Mouse (Mus musculus) midbrain, embryonic 11.5 days (tissue): ENCODE measurements at regions not wholly inside any gene's neighbourhood (a gene's known extent, or its start where the extent isn't known, plus 50 kb on each side); places are given as distances from the start of the nearest gene placed in this dataset.

Source experiments
- ATAC-seq: fragments of 200-750 bp; cut with Nextera tagmentation; 2 replicates; pipeline ENCODE4 v1.8.0; 2017; ENCODE audit warnings: moderate TSS enrichment, moderate library complexity; ENCODE audit not compliant: low FRiP score
- DNase-seq: peaks from one replicate; pipeline ENCODE4 v3.0.0; 2015; ENCODE audit warnings: low spot score; ENCODE audit errors: missing footprints
- H3K27ac ChIP-seq: fragments of 300-500 bp; sonication (generic); 2 replicates; pipeline ENCODE4 v1.5.1; 2014; ENCODE audit warnings: low read depth, low read length
- H3K27me3 ChIP-seq: fragments of 300-500 bp; sonication (generic); 2 replicates; pipeline ENCODE4 v1.6.1; 2014; ENCODE audit warnings: mild to moderate bottlenecking, low read length, moderate library complexity, mixed read lengths; ENCODE audit not compliant: control insufficient read depth, insufficient read depth
- H3K36me3 ChIP-seq: fragments of 300-500 bp; sonication (generic); 2 replicates; pipeline ENCODE4 v1.6.1; 2014; ENCODE audit warnings: mild to moderate bottlenecking, low read length, moderate library complexity, mixed read lengths; ENCODE audit not compliant: control insufficient read depth, insufficient read depth
- H3K4me1 ChIP-seq: fragments of 300-500 bp; sonication (generic); 2 replicates; pipeline ENCODE4 v1.6.1; 2014; ENCODE audit warnings: low read length; ENCODE audit not compliant: control insufficient read depth, insufficient read depth
- H3K4me2 ChIP-seq: fragments of 300-500 bp; sonication (generic); 2 replicates; pipeline ENCODE4 v1.6.1; 2014; ENCODE audit warnings: mild to moderate bottlenecking, moderate library complexity
- H3K4me3 ChIP-seq: fragments of 300-500 bp; sonication (generic); 2 replicates; pipeline ENCODE4 v1.5.1; 2014; ENCODE audit warnings: low read depth, low read length
- H3K9ac ChIP-seq: fragments of 300-500 bp; sonication (generic); 2 replicates; pipeline ENCODE4 v1.6.1; 2014; ENCODE audit warnings: low read length
- H3K9me3 ChIP-seq: fragments of 300-500 bp; sonication (generic); 2 replicates; pipeline ENCODE4 v1.6.1; 2016; ENCODE audit warnings: low read length; ENCODE audit not compliant: control insufficient read depth
- WGBS: fragments of 180-500 bp; shearing (Covaris S2); extraction: QIAGEN DNeasy Blood & Tissue Kit; methylation state at CpG from one replicate; pipeline ENCODE4 v1.1.7; 2014; 5-methylcytosine and 5-hydroxymethylcytosine counted together

- Histone ChIP-seq H3K36me3 (no peaks in the 10 kb centered on the region), H3K9me3 (no peaks in the 10 kb centered on the region; the same call in 1 of the 2 replicates), H3K9ac (peak overlapping the region; percentile 37), H3K27ac (no peak overlapping the region), H3K4me2 (peak overlapping the region; percentile 48), H3K27me3 (no peaks in the 10 kb centered on the region), H3K4me3 (peak overlapping the region; percentile 21), H3K4me1 (peaks cover 15% of the 10 kb centered on the region)
- DNase-seq (peak; percentile 90), ATAC-seq (peak; percentile 70)
- WGBS, result 2% methylated on average over 23 of the region's 23 CpGs
Measured at GRCm38 (mm10) chr4:45591405-45592315, 59.4 kb upstream of the Shb start.

DNA sequence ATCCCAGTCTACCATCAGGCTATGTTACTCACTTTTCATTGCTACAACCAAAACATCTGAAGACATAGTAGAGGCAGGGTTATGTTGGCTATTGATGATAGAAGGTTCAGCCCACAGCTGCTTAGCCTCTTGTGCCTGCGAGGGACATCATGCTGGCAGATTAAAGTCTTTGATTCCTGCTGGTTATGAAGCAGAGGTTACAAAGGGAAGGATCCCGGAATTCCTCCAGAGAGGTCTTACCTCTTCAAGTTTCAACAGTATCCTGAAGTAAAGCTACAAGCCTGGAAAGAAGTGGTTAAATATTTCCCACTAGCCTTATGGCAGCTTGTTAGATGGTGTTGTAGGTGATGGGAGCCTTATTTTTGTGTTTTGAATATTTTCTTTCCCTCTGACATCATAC, 58.6 kb upstream of the Shb start:
- no peaks in the 10 kb centered on the region for H3K36me3 ChIP-seq
- no peak overlapping the region for H3K9ac ChIP-seq
- no peak overlapping the region for H3K27ac ChIP-seq
- no peak for ATAC-seq
- 2% methylated on average over 2 of the region's 2 CpGs for WGBS
- H3K9me3 ChIP-seq, result no peaks in the 10 kb centered on the region; the same call in 1 of the 2 replicates
- peak; percentile 88 for DNase-seq
- no peak overlapping the region for H3K4me3 ChIP-seq
- H3K27me3 ChIP-seq, result no peaks in the 10 kb centered on the region
- peaks cover 17% of the 10 kb centered on the region for H3K4me1 ChIP-seq
- peak overlapping the region; percentile 48 for H3K4me2 ChIP-seq

GRCm38 (mm10) chr4:45588322-45588721, 56.1 kb upstream of the Shb start:
- Histone ChIP-seq H3K4me1 (peaks cover 17% of the 10 kb centered on the region), H3K36me3 (no peaks in the 10 kb centered on the region), H3K9ac (no peak overlapping the region), H3K4me2 (no peak overlapping the region), H3K4me3 (no peak overlapping the region), H3K27ac (no peak overlapping the region), H3K9me3 (no peaks in the 10 kb centered on the region; the same call in 1 of the 2 replicates), H3K27me3 (no peaks in the 10 kb centered on the region)
- no peak for ATAC-seq
- DNase-seq, result no peak
- WGBS, result 24% methylated on average over 3 of the region's 3 CpGs

DNA sequence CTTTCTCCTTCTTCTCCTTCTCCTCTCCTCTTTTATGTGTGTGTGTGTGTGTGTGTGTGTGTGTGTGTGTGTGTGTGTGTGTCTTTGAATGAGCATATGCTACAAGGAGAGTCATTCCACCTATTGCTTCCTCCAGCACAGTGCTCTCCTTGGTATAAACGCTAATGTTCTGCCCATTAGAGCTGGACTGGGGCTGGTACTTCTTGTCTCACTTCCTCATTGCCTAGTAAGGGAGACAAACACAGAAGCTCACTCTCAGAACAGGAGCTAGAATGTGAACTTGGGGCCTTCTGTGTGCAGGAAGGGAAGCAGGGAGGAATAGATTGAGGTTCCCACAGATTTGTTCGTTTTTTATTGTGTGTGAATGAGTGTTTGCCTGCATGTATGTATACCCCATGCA, 54.9 kb upstream of the Shb start:
- DNase-seq, result no peak

DNA sequence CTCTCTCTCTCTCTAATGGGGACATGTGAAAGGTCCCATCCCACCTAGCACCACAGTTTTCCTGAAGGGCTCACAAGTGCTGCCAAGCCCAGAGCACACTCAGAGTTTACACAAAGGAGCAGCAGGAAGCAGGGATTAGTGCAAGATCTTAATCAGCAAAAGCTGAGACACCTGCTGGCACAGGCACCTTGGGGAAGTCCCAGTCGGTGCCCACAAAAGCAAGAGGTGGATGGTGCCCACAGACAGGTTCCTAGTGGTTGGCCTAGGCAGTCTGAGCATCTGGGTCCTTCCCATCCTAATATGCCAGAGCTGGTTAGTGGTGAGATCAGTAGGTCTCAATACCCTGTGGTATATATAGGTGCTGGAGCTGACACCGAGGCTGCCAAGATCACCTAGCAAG, 54.0 kb upstream of the Shb start:
- no peaks in the 10 kb centered on the region for H3K27me3 ChIP-seq
- 37% methylated on average over 2 of the region's 2 CpGs for WGBS
- no peak overlapping the region for H3K9ac ChIP-seq
- H3K4me2 ChIP-seq, result no peak overlapping the region
- no peak overlapping the region for H3K27ac ChIP-seq
- no peaks in the 10 kb centered on the region; the same call in 1 of the 2 replicates for H3K9me3 ChIP-seq
- H3K36me3 ChIP-seq, result no peaks in the 10 kb centered on the region
- H3K4me1 ChIP-seq, result peaks cover 8% of the 10 kb centered on the region; the same call in 1 of the 2 replicates
- H3K4me3 ChIP-seq, result no peak overlapping the region
- DNase-seq (no peak), ATAC-seq (no peak)

More for the DNA sequence above, 54.9 kb upstream of the Shb start:
- Histone ChIP-seq H3K27me3 (no peaks in the 10 kb centered on the region), H3K9ac (no peak overlapping the region), H3K4me1 (peaks cover 13% of the 10 kb centered on the region), H3K27ac (no peak overlapping the region), H3K36me3 (no peaks in the 10 kb centered on the region), H3K9me3 (no peaks in the 10 kb centered on the region; the same call in 1 of the 2 replicates), H3K4me2 (no peak overlapping the region), H3K4me3 (no peak overlapping the region)
- 68% methylated on average over 2 of the region's 2 CpGs for WGBS
- ATAC-seq, result no peak

DNA sequence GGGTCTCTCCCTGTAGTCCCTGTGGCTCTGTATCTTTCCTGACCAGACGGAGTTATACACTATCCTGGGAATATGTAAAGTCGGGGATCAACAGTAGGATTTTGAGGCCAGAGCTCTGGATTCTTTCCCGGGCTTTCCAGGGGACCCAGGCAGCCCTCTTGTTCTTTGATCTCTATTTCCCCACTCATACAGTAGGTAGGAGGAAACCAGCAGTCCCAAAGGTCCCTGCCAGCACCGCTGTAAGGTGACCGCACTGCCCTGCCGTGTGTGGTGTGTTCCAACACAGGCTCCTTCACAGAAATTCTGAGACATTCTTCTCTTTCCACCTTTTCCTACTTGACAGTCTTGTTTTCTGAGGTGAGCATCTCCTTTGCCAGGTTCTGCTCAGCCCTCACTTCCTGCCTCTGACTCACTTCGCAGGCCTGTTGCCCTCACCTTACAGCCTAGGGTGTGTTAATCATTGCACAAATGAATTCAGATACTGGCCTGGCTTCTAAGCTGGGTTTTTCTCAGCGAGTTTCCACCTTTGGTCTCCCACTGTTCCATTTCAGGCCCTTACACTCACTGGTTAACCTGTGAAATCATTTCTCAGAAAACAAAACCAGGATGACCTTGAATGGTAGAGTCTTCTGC, 53.0 kb upstream of the Shb start:
- H3K27ac ChIP-seq, result no peak overlapping the region
- H3K4me1 ChIP-seq, result 0 out of 2 replicates have a peak, but pooled peaks cover 2% of the 10 kb centered on the region
- no peak overlapping the region for H3K4me2 ChIP-seq
- no peak overlapping the region for H3K9ac ChIP-seq
- H3K27me3 ChIP-seq, result no peaks in the 10 kb centered on the region
- DNase-seq (no peak), ATAC-seq (no peak)
- no peaks in the 10 kb centered on the region for H3K36me3 ChIP-seq
- no peak overlapping the region for H3K4me3 ChIP-seq
- 56% methylated on average over 8 of the region's 8 CpGs for WGBS
- H3K9me3 ChIP-seq, result no peaks in the 10 kb centered on the region; the same call in 1 of the 2 replicates

- WGBS, result 68% methylated on average over 4 of the region's 4 CpGs
- ATAC-seq (no peak), DNase-seq (no peak)
- H3K4me3 ChIP-seq, result no peak overlapping the region
- H3K4me1 ChIP-seq, result peaks cover 3% of the 10 kb centered on the region
- no peaks in the 10 kb centered on the region for H3K36me3 ChIP-seq
- H3K4me2 ChIP-seq, result no peak overlapping the region
- H3K27ac ChIP-seq, result no peak overlapping the region
- no peaks in the 10 kb centered on the region; the same call in 1 of the 2 replicates for H3K9me3 ChIP-seq
- H3K9ac ChIP-seq, result no peak overlapping the region
- no peaks in the 10 kb centered on the region for H3K27me3 ChIP-seq
Measured at GRCm38 (mm10) chr4:45583966-45584365, 51.7 kb upstream of the Shb start.

DNA sequence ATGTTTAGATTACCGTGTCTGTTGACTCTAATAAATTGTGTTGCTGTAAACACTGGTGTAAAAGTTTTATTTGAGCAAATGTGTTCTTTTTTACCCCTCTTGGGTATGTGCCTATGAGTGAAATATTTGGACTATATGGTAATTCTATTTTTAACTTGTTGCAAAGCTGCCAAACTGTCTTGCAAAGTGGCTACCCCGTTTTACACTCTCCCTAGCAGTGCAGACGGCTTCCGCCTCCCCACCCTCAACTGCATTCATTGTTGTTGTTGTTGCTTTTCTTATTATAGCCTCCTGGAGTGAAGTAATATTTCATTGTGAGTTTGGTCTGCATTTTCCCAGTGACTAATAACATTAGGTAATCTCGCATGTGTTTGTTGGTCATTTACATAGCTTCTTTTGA, 50.2 kb upstream of the Shb start:
- Histone ChIP-seq H3K4me3 (no peak overlapping the region), H3K9me3 (no peaks in the 10 kb centered on the region; the same call in 1 of the 2 replicates), H3K36me3 (no peaks in the 10 kb centered on the region), H3K9ac (no peak overlapping the region), H3K27ac (no peak overlapping the region), H3K4me2 (no peak overlapping the region), H3K27me3 (no peaks in the 10 kb centered on the region), H3K4me1 (peaks cover 11% of the 10 kb centered on the region)
- ATAC-seq (no peak), DNase-seq (peak; percentile 31)
- 84% methylated on average over 5 of the region's 5 CpGs for WGBS
